Mouse (Mus musculus): Measurements from ENCODE around the gene Gm38431.

The Gm38431 gene

GRCm38 (mm10) chr9:21025258-21025810, 66.5 kb downstream of the Gm38431 start:
- in situ Hi-C loops (cut with MboI, MseI), result loop anchor here (5.0 kb wide), 1 partner anchor 117 kb away; no protein-coding TSS in a partner anchor

- in situ Hi-C loops (cut with MboI, MseI), result no loop called here
These were observed 69.1 kb downstream of the Gm38431 start for GRCm38 (mm10) chr9:21022726-21023125.

GRCm38 (mm10) chr9:21022288-21022687, 69.5 kb downstream of the Gm38431 start:
- in situ Hi-C loops (cut with MboI, MseI), result no loop called here

- in situ Hi-C loops (cut with MboI, MseI), result no loop called here
These were observed 70.4 kb downstream of the Gm38431 start for GRCm38 (mm10) chr9:21021363-21021762.

GRCm38 (mm10) chr9:21018600-21018999, 73.2 kb downstream of the Gm38431 start:
- in situ Hi-C loops (cut with MboI, MseI), result no loop called here
